Mouse (Mus musculus) heart, postnatal 36 days (tissue): ENCODE measurements around the gene Ubqln2. TPM values are rescaled to one million over a fixed set of nuclear protein-coding genes. Genes with fewer than 3 reads are reported as not detected.

Experiments
- DNase-seq, 2 experiments: peaks; one replicate each; pipeline ENCODE4 v3.0.0; 2021 to 2022
- intact Hi-C: fragments of 180-260 bp; cut with DNase I; formaldehyde crosslinking; loops from one replicate; pipeline ENCODE4 v1.15.1; 2025
- total RNA-seq, 2 experiments: library from RNA; stranded (reverse); gene quantifications; 2 replicates each; pipeline ENCODE4 v1.2.3; 2021

The Ubqln2 gene
- 10 to 100 TPM; 25.3 to 30.0 TPM for total RNA-seq

- intact Hi-C loops: loop anchor here (5.0 to 10.0 kb wide), 2 partner anchors 197 to 224 kb away; partner anchors contain the start of genes Kctd12b and Nbdy
- peak; percentile 75 to 84 for DNase-seq
Observed at GRCm38 (mm10) chrX:153497688-153498516, at the start of gene Ubqln2. TSS of gene Ubqln2 (plus strand) at chrX:153498227.

GRCm38 (mm10) chrX:153451946-153452345, 46.1 kb upstream of the Ubqln2 start:
- intact Hi-C loops: no loop called here
- no peak for DNase-seq

GRCm38 (mm10) chrX:153476760-153477248, 21.2 kb upstream of the Ubqln2 start:
- intact Hi-C loops: no loop called here
- DNase-seq: no peak

- intact Hi-C loops: loop anchor here (10.0 kb wide), 1 partner anchor 202 kb away; the partner anchor contains the start of gene Kctd12b
- DNase-seq: no peak
Observed at GRCm38 (mm10) chrX:153492326-153492725, 5.7 kb upstream of the Ubqln2 start.

- intact Hi-C loops: loop anchor here (5.0 to 10.0 kb wide), 2 partner anchors 196 to 224 kb away; partner anchors contain the start of genes Kctd12b and Nbdy
- DNase-seq: peak; percentile 4 to 9
Observed at GRCm38 (mm10) chrX:153498665-153499293, 752 bp downstream of the Ubqln2 start.

- peak; percentile 1 to 14 for DNase-seq
Observed at GRCm38 (mm10) chrX:153499294-153500046, 1.4 kb downstream of the Ubqln2 start.

DNA sequence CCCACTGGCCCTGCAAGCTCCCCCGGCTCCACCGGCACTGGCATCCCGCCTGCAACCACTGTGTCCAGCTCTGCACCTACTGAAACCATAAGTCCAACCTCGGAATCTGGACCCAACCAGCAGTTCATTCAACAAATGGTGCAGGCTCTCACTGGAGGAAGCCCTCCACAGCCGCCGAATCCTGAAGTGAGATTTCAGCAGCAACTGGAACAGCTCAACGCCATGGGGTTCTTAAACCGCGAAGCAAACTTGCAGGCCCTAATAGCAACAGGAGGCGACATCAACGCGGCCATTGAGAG, 2.0 kb downstream of the Ubqln2 start:
- intact Hi-C loops: no loop called here
- no peak for DNase-seq

More at GRCm38 (mm10) chrX:153499294-153500046, 1.4 kb downstream of the Ubqln2 start:
- intact Hi-C loops: loop anchor here (5.0 to 10.0 kb wide), 2 partner anchors 195 to 223 kb away; partner anchors contain the start of genes Kctd12b and Nbdy

DNA sequence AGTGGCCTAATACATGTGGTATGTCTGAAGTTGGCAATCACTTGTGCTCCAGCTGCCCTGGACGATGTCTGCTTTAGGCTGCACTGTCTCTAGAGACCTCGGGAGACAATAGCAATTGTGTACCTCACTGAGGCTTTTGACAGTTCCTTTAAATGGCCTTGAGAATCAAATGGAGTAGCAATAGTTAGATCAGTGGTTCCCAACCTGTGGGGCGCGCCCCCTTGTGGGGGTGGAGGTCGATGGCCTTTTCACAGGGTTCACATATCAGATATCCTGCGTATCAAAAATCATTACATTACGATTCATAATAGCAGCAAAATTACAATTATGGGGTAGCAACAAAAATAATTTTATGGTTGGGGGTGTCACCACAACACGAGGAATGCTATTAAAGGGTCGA, 7.9 kb downstream of the Ubqln2 start:
- DNase-seq: peak; percentile 34 to 62
- intact Hi-C loops: loop anchor here (2.0 kb wide), 1 partner anchor 115 kb away; no protein-coding TSS in a partner anchor

- no peak for DNase-seq
- intact Hi-C loops: no loop called here
Observed at GRCm38 (mm10) chrX:153515491-153515890, 17.5 kb downstream of the Ubqln2 start.

- no peak for DNase-seq
- intact Hi-C loops: no loop called here
Observed at GRCm38 (mm10) chrX:153528399-153528798, 30.4 kb downstream of the Ubqln2 start.

Other genes starting within 250 kb of the Ubqln2 start
- not detected for gene Cypt3, start 60.4 kb downstream of the Ubqln2 start, total RNA-seq
- 1 to 10 TPM; 9.4 to 9.6 TPM for gene Kctd12b, start 198.2 kb downstream of the Ubqln2 start, total RNA-seq
- 10 to 100 TPM; 20.4 to 24.4 TPM for gene Nbdy, start 225.4 kb downstream of the Ubqln2 start, total RNA-seq